13 mouse cellular contexts compared by ENCODE assay signal in genomic region chr13:48316747-48317146, GRCm38 (mm10). TPM values are rescaled to one million over a fixed set of nuclear protein-coding genes. Genes with fewer than 3 reads are reported as not detected.
DNase-seq lines count a peak whose midpoint lies in the region; ATAC-seq and TF ChIP-seq lines count a peak whose summit lies in the region.
"Had no signal": no experiment of that assay in that cellular context is flagged by ENCODE, and none has a peak within 500 bp of the region (broad histone marks: within the 10 kb centered on the region; RNA-seq: fewer than 3 reads in every experiment).

No protein-coding gene starts in this region.

- no peak for TF ChIP-seq POLR2A in cerebellum, adult 2 months (IDR thresholded peaks at IDR 0.05; ENCODE audit: borderline replicate concordance, insufficient read depth, low read length)

- TF ChIP-seq CTCF in cerebellum, adult 2 months (IDR thresholded peaks at IDR 0.05; ENCODE audit: borderline replicate concordance, insufficient read depth, low read depth, low read length), result no peak

- 13% methylated on average over 9 of the region's 9 CpGs for WGBS in heart, embryonic 15.5 days
- 4% methylated on average over 9 of the region's 9 CpGs for WGBS in midbrain, embryonic 14.5 days
- 36% methylated on average over 9 of the region's 9 CpGs for WGBS in cerebellum, adult 2 months

- H3K4me2 ChIP-seq in heart, embryonic 15.5 days, result peak overlapping the region; percentile 35; the same call in 1 of the 2 replicates
- H3K4me2 ChIP-seq in midbrain, embryonic 14.5 days (ENCODE audit: low read length), result no peak overlapping the region

- no peak for DNase-seq in heart, adult 9 months (ENCODE audit: low spot score in 2 of 2)
- DNase-seq in embryo, embryonic 10.5 days (ENCODE audit: low spot score), result peak; percentile 65
- DNase-seq in heart, postnatal 10 days, result peak; percentile 8
- DNase-seq in midbrain, embryonic 14.5 days, result peak; percentile 77
- no peak for DNase-seq in MN1 (ENCODE audit: low spot score)
- no peak for DNase-seq in cerebellum, adult 2 months
- DNase-seq: cerebellum, adult 11-12 months; left cerebral cortex, postnatal 4 days; thymus, postnatal 25 days had no signal

- peak overlapping the region; percentile 60 for H3K27ac ChIP-seq in heart, embryonic 15.5 days
- peak overlapping the region; percentile 60 for H3K27ac ChIP-seq in midbrain, embryonic 14.5 days (replicated peaks; ENCODE audit: low read depth, low read length)
- H3K27ac ChIP-seq in cerebellum, adult 2 months (ENCODE audit: insufficient read depth, low read length), result no peak overlapping the region

- peaks cover 19% of the 10 kb centered on the region for H3K4me1 ChIP-seq in heart, embryonic 15.5 days (replicated peaks)
- peaks cover 20% of the 10 kb centered on the region for H3K4me1 ChIP-seq in midbrain, embryonic 14.5 days (ENCODE audit: control insufficient read depth, insufficient read depth, low read length)
- H3K4me1 ChIP-seq in cerebellum, adult 2 months (ENCODE audit: control insufficient read depth, insufficient read depth, low read length), result no peaks in the 10 kb centered on the region

- peak; percentile 72; the same call in 1 of the 2 replicates for ATAC-seq in heart, embryonic 15.5 days (replicated peaks; ENCODE audit: insufficient number of reproducible peaks, insufficient read depth, low FRiP score, low read depth)
- no peak; the same call in 1 of the 2 replicates for ATAC-seq in midbrain, embryonic 14.5 days (ENCODE audit: low FRiP score, low TSS enrichment)
- no peak for ATAC-seq in erythroblast, adult 5-6 weeks (replicated peaks; ENCODE audit: low FRiP score, poor library complexity, severe bottlenecking)

- H3K9me3 ChIP-seq in heart, embryonic 15.5 days (replicated peaks), result no peaks in the 10 kb centered on the region
- H3K9me3 ChIP-seq in midbrain, embryonic 14.5 days (ENCODE audit: control insufficient read depth, low read length), result no peaks in the 10 kb centered on the region; the same call in 1 of the 2 replicates

- H3K27me3 ChIP-seq in heart, embryonic 15.5 days, result no peaks in the 10 kb centered on the region
- no peaks in the 10 kb centered on the region for H3K27me3 ChIP-seq in midbrain, embryonic 14.5 days (ENCODE audit: control insufficient read depth, insufficient read depth, low read length)
- no peaks in the 10 kb centered on the region for H3K27me3 ChIP-seq in cerebellum, adult 2 months (ENCODE audit: control insufficient read depth, insufficient read depth, low read length)
- H3K27me3 ChIP-seq: CH12.LX had no signal

- intact Hi-C loops in heart, postnatal 10 days (cut with DNase I), result no loop called here

- H3K36me3 ChIP-seq in heart, embryonic 15.5 days, result no peaks in the 10 kb centered on the region
- H3K36me3 ChIP-seq in midbrain, embryonic 14.5 days (ENCODE audit: control insufficient read depth, insufficient read depth, low read length), result no peaks in the 10 kb centered on the region

- H3K9ac ChIP-seq in heart, embryonic 15.5 days, result no peak overlapping the region
- H3K9ac ChIP-seq in midbrain, embryonic 14.5 days (replicated peaks; ENCODE audit: low read length), result no peak overlapping the region; the same call in 1 of the 2 replicates

- H3K4me3 ChIP-seq in heart, embryonic 15.5 days, result no peak overlapping the region
- no peak overlapping the region for H3K4me3 ChIP-seq in midbrain, embryonic 14.5 days (replicated peaks; ENCODE audit: low read depth, low read length)
- H3K4me3 ChIP-seq in cerebellum, adult 2 months (replicated peaks; ENCODE audit: insufficient read depth, low read depth, low read length), result no peak overlapping the region
- H3K4me3 ChIP-seq: erythroblast, embryonic 14.5 days had no signal

RNA-seq across cellular contexts. Expression of gene Id4, which starts 55.7 kb away (rescaled TPM):
- polyA plus RNA-seq in heart, embryonic 15.5 days (2015; fragmentation: Nextera tagmentation; extraction: Ambion mirVana), result 3.0 and 4.5 TPM in 2 replicates
- total RNA-seq in heart, postnatal 10 days (2021), result 1 to 10 TPM; 2.3 to 2.8 TPM
- polyA plus RNA-seq in midbrain, embryonic 14.5 days (2014; fragmentation: Nextera tagmentation; extraction: Ambion mirVana), result 149 and 156 TPM in 2 replicates
- 38.5 and 44.6 TPM in 2 replicates for polyA plus RNA-seq in cerebellum, adult 2 months (2012; rRNA removed)
- not detected in 2 replicates for total RNA-seq in erythroblast, adult 5-6 weeks (2015; ENCODE audit: low replicate concordance)
- 0.51 TPM in 1 of 2 replicates, not detected in the other for total RNA-seq in erythroblast, adult 5-6 weeks (2017; ENCODE audit: low replicate concordance)
- total RNA-seq: CH12.LX had no signal

Comparison
In these comparisons a context has a peak if more than half of its experiments do, and no peak if none do; other contexts are left out.
1. DNase-seq: peak in embryo, embryonic 10.5 days (single experiment), heart, postnatal 10 days (2 of 2) and midbrain, embryonic 14.5 days (single experiment); none in heart, adult 9 months (0 of 2), MN1 (single experiment) and cerebellum, adult 2 months (0 of 2).